Mouse (Mus musculus) right cerebral cortex, postnatal 36 days (tissue): ENCODE measurements at regions not wholly inside any gene's neighbourhood (a gene's known extent, or its start where the extent isn't known, plus 50 kb on each side); places are given as distances from the start of the nearest gene placed in this dataset.

Experiments
- DNase-seq, 2 experiments: peaks; one replicate each; pipeline ENCODE4 v3.0.0; 2022; ENCODE audit warnings: low spot score in 2 of 2, mixed read lengths in 1 of 2

- DNase-seq, result no peak
Observed at GRCm38 (mm10) chr4:32074399-32075296, 110.8 kb downstream of the Map3k7 start.

- no peak for DNase-seq
Observed at GRCm38 (mm10) chr4:32076391-32076925, 112.6 kb downstream of the Map3k7 start.

GRCm38 (mm10) chr4:32083456-32083855 is 119.6 kb downstream of the Map3k7 start:
- DNase-seq, result no peak

- DNase-seq, result no peak
Observed at GRCm38 (mm10) chr4:32084250-32084869, 120.5 kb downstream of the Map3k7 start.

- no peak for DNase-seq
Observed at GRCm38 (mm10) chr4:32085040-32085439, 121.1 kb downstream of the Map3k7 start.

GRCm38 (mm10) chr4:32091086-32091485 is 127.2 kb downstream of the Map3k7 start:
- DNase-seq, result no peak

GRCm38 (mm10) chr4:32092320-32093041 is 128.6 kb downstream of the Map3k7 start:
- DNase-seq, result no peak

GRCm38 (mm10) chr4:32098233-32098632 is 134.3 kb downstream of the Map3k7 start:
- DNase-seq, result no peak

GRCm38 (mm10) chr4:32101002-32101401 is 137.1 kb downstream of the Map3k7 start:
- no peak for DNase-seq

- peak in 1 of 2 experiments; percentile 12 for DNase-seq
Observed at GRCm38 (mm10) chr4:32106664-32107171, 131.9 kb upstream of the Bach2 start.

GRCm38 (mm10) chr4:32122320-32122719 is 116.3 kb upstream of the Bach2 start:
- no peak for DNase-seq

- no peak for DNase-seq
Observed at GRCm38 (mm10) chr4:32126828-32127227, 111.8 kb upstream of the Bach2 start.

GRCm38 (mm10) chr4:32130594-32130993 is 108.0 kb upstream of the Bach2 start:
- DNase-seq, result no peak

- no peak for DNase-seq
Observed at GRCm38 (mm10) chr4:32131819-32132218, 106.8 kb upstream of the Bach2 start.

- no peak for DNase-seq
Observed at GRCm38 (mm10) chr4:32136151-32136550, 102.5 kb upstream of the Bach2 start.

GRCm38 (mm10) chr4:32137243-32137642 is 101.4 kb upstream of the Bach2 start:
- DNase-seq, result no peak

GRCm38 (mm10) chr4:32137966-32138365 is 100.6 kb upstream of the Bach2 start:
- no peak for DNase-seq

GRCm38 (mm10) chr4:32139586-32139985 is 99.0 kb upstream of the Bach2 start:
- no peak for DNase-seq

GRCm38 (mm10) chr4:32140068-32140467 is 98.5 kb upstream of the Bach2 start:
- DNase-seq, result no peak

GRCm38 (mm10) chr4:32142198-32142597 is 96.4 kb upstream of the Bach2 start:
- no peak for DNase-seq

GRCm38 (mm10) chr4:32147146-32147545 is 91.5 kb upstream of the Bach2 start:
- DNase-seq, result no peak

GRCm38 (mm10) chr4:32148597-32148996 is 90.0 kb upstream of the Bach2 start:
- DNase-seq, result no peak
